ENCODE assay signal across 18 mouse cellular contexts in the genomic region with DNA sequence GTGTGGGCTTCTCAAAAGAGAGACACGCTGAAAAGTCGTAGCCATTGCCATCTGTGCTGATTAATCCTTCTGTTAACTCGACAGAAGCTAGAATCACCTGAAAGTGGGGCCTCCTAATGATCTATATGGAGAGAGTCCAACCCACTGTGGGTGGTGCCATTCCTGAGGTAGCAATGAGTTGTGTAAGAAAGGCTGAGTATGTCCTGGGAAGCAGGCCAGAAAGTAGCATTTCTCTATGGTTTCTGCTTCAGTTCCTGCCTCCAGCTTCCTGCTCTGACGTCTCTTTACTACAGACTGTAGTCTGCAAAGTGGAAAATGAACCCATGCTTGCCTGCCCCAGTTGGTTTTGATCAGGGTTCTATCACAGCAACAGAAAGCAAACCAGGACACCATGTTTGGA.
DNase-seq lines count a peak whose midpoint lies in the region; ATAC-seq and TF ChIP-seq lines count a peak whose summit lies in the region.
"Had no signal": no experiment of that assay in that cellular context is flagged by ENCODE, and none has a peak within 500 bp of the region (broad histone marks: within the 10 kb centered on the region; RNA-seq: fewer than 3 reads in every experiment).

No protein-coding gene starts in this region.

- no peaks in the 10 kb centered on the region for H3K4me1 ChIP-seq in lung, embryonic 14.5 days (ENCODE audit: insufficient read depth)
- H3K4me1 ChIP-seq in hindbrain, embryonic 16.5 days (ENCODE audit: control insufficient read depth, insufficient read depth, low read depth, low read length), result peaks cover 4% of the 10 kb centered on the region; the same call in 1 of the 2 replicates
- H3K4me1 ChIP-seq: liver, embryonic 15.5 days had no signal

- peak; percentile 13 for DNase-seq in lung, embryonic 14.5 days
- no peak for DNase-seq in lung, postnatal 36 days
- DNase-seq in NIH3T3 (ENCODE audit: low read depth), result peak; percentile 79
- peak; percentile 27 to 32 for DNase-seq in cerebellum, adult 18-20 months
- DNase-seq in fibroblast of lung, adult 2 months (ENCODE audit: low read depth), result peak; percentile 24
- no peak for DNase-seq in retina, postnatal 1 day
- DNase-seq: adrenal gland, postnatal 10 days; heart, postnatal 14 days; kidney, adult 11 months; kidney, postnatal 10 days; lung, postnatal 14 days had no signal

- ATAC-seq in lung, embryonic 14.5 days (ENCODE audit: insufficient read depth), result no peak
- ATAC-seq in hindbrain, embryonic 16.5 days, result no peak

- no peaks in the 10 kb centered on the region for H3K36me3 ChIP-seq in lung, embryonic 14.5 days (ENCODE audit: insufficient read depth)
- H3K36me3 ChIP-seq in hindbrain, embryonic 16.5 days (ENCODE audit: control insufficient read depth, insufficient read depth, low read length), result no peaks in the 10 kb centered on the region
- H3K36me3 ChIP-seq: embryonic facial prominence, embryonic 15.5 days; hindbrain, embryonic 15.5 days; liver, embryonic 15.5 days; midbrain, embryonic 10.5 days had no signal

- H3K27ac ChIP-seq in lung, embryonic 14.5 days (ENCODE audit: low read depth), result no peak overlapping the region
- no peak overlapping the region for H3K27ac ChIP-seq in hindbrain, embryonic 16.5 days (ENCODE audit: low read depth, low read length)
- H3K27ac ChIP-seq: embryonic facial prominence, embryonic 15.5 days; forebrain, embryonic 13.5 days; hindbrain, embryonic 15.5 days; liver, embryonic 15.5 days; midbrain, embryonic 10.5 days had no signal

- H3K9me3 ChIP-seq in lung, embryonic 14.5 days (ENCODE audit: low read depth, low read length), result no peaks in the 10 kb centered on the region
- no peaks in the 10 kb centered on the region for H3K9me3 ChIP-seq in hindbrain, embryonic 16.5 days (ENCODE audit: control insufficient read depth, low read length)
- H3K9me3 ChIP-seq: embryonic facial prominence, embryonic 15.5 days; forebrain, embryonic 13.5 days; hindbrain, embryonic 15.5 days; liver, embryonic 15.5 days; midbrain, embryonic 10.5 days had no signal

- no peaks in the 10 kb centered on the region for H3K27me3 ChIP-seq in lung, embryonic 14.5 days (ENCODE audit: insufficient read depth, low read length)
- no peaks in the 10 kb centered on the region for H3K27me3 ChIP-seq in hindbrain, embryonic 16.5 days (replicated peaks; ENCODE audit: control insufficient read depth, insufficient read depth, low read length)
- H3K27me3 ChIP-seq: embryonic facial prominence, embryonic 15.5 days; forebrain, embryonic 13.5 days; hindbrain, embryonic 15.5 days; liver, embryonic 15.5 days had no signal

- no peak for TF ChIP-seq CTCF in lung, embryonic 14.5 days (IDR thresholded peaks at IDR 0.05; ENCODE audit: low read depth)

- 54% methylated on average over 4 of the region's 4 CpGs for WGBS in lung, embryonic 14.5 days
- WGBS in hindbrain, embryonic 16.5 days, result 65% methylated on average over 4 of the region's 4 CpGs

- H3K4me3 ChIP-seq in lung, embryonic 14.5 days (ENCODE audit: low read depth, low read length), result no peak overlapping the region
- H3K4me3 ChIP-seq in hindbrain, embryonic 16.5 days (ENCODE audit: low read length), result no peak overlapping the region
- H3K4me3 ChIP-seq: embryonic facial prominence, embryonic 15.5 days; forebrain, embryonic 13.5 days; hindbrain, embryonic 15.5 days; liver, embryonic 15.5 days; midbrain, embryonic 10.5 days had no signal

- H3K9ac ChIP-seq in lung, embryonic 14.5 days, result no peak overlapping the region
- H3K9ac ChIP-seq in hindbrain, embryonic 16.5 days (ENCODE audit: low read depth, low read length), result no peak overlapping the region
- H3K9ac ChIP-seq: embryonic facial prominence, embryonic 15.5 days; forebrain, embryonic 13.5 days; hindbrain, embryonic 15.5 days; liver, embryonic 15.5 days had no signal

- H3K4me2 ChIP-seq in lung, embryonic 14.5 days, result no peak overlapping the region
- H3K4me2 ChIP-seq in hindbrain, embryonic 16.5 days (ENCODE audit: low read length), result no peak overlapping the region
- H3K4me2 ChIP-seq: embryonic facial prominence, embryonic 15.5 days; forebrain, embryonic 13.5 days; heart, embryonic 11.5 days; hindbrain, embryonic 15.5 days; liver, embryonic 15.5 days had no signal

Comparison
In these comparisons a context has a peak if more than half of its experiments do, and no peak if none do; other contexts are left out.
1. DNase-seq: peak in lung, embryonic 14.5 days (single experiment), NIH3T3 (single experiment), cerebellum, adult 18-20 months (2 of 2) and fibroblast of lung, adult 2 months (single experiment); none in lung, postnatal 36 days (single experiment) and retina, postnatal 1 day (single experiment).